In genomic region chr5:142475669-142476068, GRCm38 (mm10) we compare ENCODE assay signal across 14 mouse cellular contexts. TPM values are rescaled to one million over a fixed set of nuclear protein-coding genes. Genes with fewer than 3 reads are reported as not detected.
"Had no signal": no experiment of that assay in that cellular context is flagged by ENCODE, and none has a peak within 500 bp of the region (broad histone marks: within the 10 kb centered on the region; RNA-seq: fewer than 3 reads in every experiment).

No protein-coding gene starts in this region.

- H3K9me3 ChIP-seq: limb, embryonic 13.5 days; liver, embryonic 15.5 days; midbrain, embryonic 13.5 days; stomach, embryonic 15.5 days had no signal

- H3K4me1 ChIP-seq: liver, embryonic 15.5 days; midbrain, embryonic 13.5 days had no signal

- ATAC-seq: intestine, postnatal 0 days; midbrain, embryonic 13.5 days had no signal

- H3K27me3 ChIP-seq: limb, embryonic 13.5 days; liver, embryonic 15.5 days; midbrain, embryonic 13.5 days; stomach, embryonic 15.5 days had no signal

- H3K9ac ChIP-seq: limb, embryonic 13.5 days; liver, embryonic 15.5 days; lung, embryonic 14.5 days; midbrain, embryonic 13.5 days; stomach, embryonic 15.5 days had no signal

- H3K4me2 ChIP-seq: limb, embryonic 13.5 days; liver, embryonic 11.5 days; liver, embryonic 15.5 days; lung, embryonic 14.5 days; midbrain, embryonic 13.5 days; stomach, embryonic 15.5 days had no signal

- H3K27ac ChIP-seq: kidney, postnatal 0 days; limb, embryonic 13.5 days; liver, embryonic 15.5 days; midbrain, embryonic 13.5 days; stomach, embryonic 15.5 days had no signal

- DNase-seq: kidney, adult 8-10 months; kidney, postnatal 36 days; lung, embryonic 14.5 days; lung, postnatal 10 days; lung, postnatal 4 days; right cerebral cortex, postnatal 14 days had no signal

- H3K4me3 ChIP-seq: limb, embryonic 13.5 days; liver, embryonic 15.5 days; midbrain, embryonic 13.5 days; stomach, embryonic 15.5 days had no signal

RNA-seq across cellular contexts. Expression of gene Papolb, which starts 54.2 kb away (rescaled TPM):
- polyA plus RNA-seq: intestine, postnatal 0 days; liver, embryonic 15.5 days; spleen, adult 2 months had no signal
